Mouse (Mus musculus): ENCODE results near the gene Xpa.

- TF ChIP-seq CTCF (IDR thresholded peaks at IDR 0.05; ENCODE audit: low read depth, low read length) (no peak), TAL1 (conservative IDR thresholded peaks at IDR 0.05; ENCODE audit: low read depth, low read length) (no peak)
Observed at GRCm38 (mm10) chr4:46138287-46139222, 57.6 kb downstream of the Xpa start, which contains the start of the genes Ncbp1 and Tstd2.

Data from G1E (cell line).